Mouse (Mus musculus) heart, embryonic 13.5 days (tissue): ENCODE data around the gene Rgp1. TPM values are rescaled to one million over a fixed set of nuclear protein-coding genes. Genes with fewer than 3 reads are reported as not detected.

Experiments
- ATAC-seq: fragments of 200-750 bp; cut with Nextera tagmentation; 2 replicates; pipeline ENCODE4 v1.8.0; 2017; ENCODE audit warnings: moderate TSS enrichment; ENCODE audit not compliant: insufficient number of reproducible peaks, low FRiP score, low TSS enrichment; ENCODE audit errors: extremely low read depth
- H3K27ac ChIP-seq: fragments of 300-500 bp; sonication (generic); replicated peaks from 2 replicates; pipeline ENCODE4 v1.5.1; 2015; ENCODE audit warnings: moderate library complexity, mild to moderate bottlenecking, inconsistent platforms
- H3K27me3 ChIP-seq: fragments of 300-500 bp; sonication (generic); replicated peaks from 2 replicates; pipeline ENCODE4 v1.6.1; 2015; ENCODE audit warnings: mild to moderate bottlenecking, inconsistent platforms
- H3K36me3 ChIP-seq: fragments of 300-500 bp; sonication (generic); 2 replicates; pipeline ENCODE4 v1.6.1; 2015; ENCODE audit warnings: mild to moderate bottlenecking, inconsistent platforms
- H3K4me1 ChIP-seq: fragments of 300-500 bp; sonication (generic); 2 replicates; pipeline ENCODE4 v1.6.1; 2015; ENCODE audit warnings: inconsistent platforms
- H3K4me2 ChIP-seq: fragments of 300-500 bp; sonication (generic); 2 replicates; pipeline ENCODE4 v1.6.1; 2015; ENCODE audit warnings: inconsistent platforms, mild to moderate bottlenecking, moderate library complexity
- H3K4me3 ChIP-seq: fragments of 300-500 bp; sonication (generic); 2 replicates; pipeline ENCODE4 v1.5.1; 2015; ENCODE audit warnings: moderate library complexity, mild to moderate bottlenecking, inconsistent platforms
- H3K9ac ChIP-seq: fragments of 300-500 bp; sonication (generic); 2 replicates; pipeline ENCODE4 v1.6.1; 2015; ENCODE audit warnings: inconsistent platforms, mild to moderate bottlenecking, moderate library complexity
- H3K9me3 ChIP-seq: fragments of 300-500 bp; sonication (generic); 2 replicates; pipeline ENCODE4 v1.6.1; 2016; ENCODE audit warnings: inconsistent platforms
- WGBS: fragments of 180-500 bp; shearing (Covaris S2); methylation state at CpG from one replicate; pipeline ENCODE4 v1.1.7; 2015; ENCODE audit warnings: mixed read lengths; 5-methylcytosine and 5-hydroxymethylcytosine counted together
- polyA plus RNA-seq: library from polyadenylated mRNA; unstranded; fragments of >200 nt; fragmentation: Nextera tagmentation; extraction: Ambion mirVana; gene quantifications from 2 replicates; pipeline ENCODE4 v1.2.1, GENCODE M21; 2015

Gene Rgp1
- polyA plus RNA-seq, 1 experiment from 2014 or later = 21.4 TPM

GRCm38 (mm10) chr4:43552437-43552836, 26.1 kb upstream of the Rgp1 start:
- H3K4me3 ChIP-seq = no peak overlapping the region
- H3K27me3 ChIP-seq = no peaks in the 10 kb centered on the region
- peaks cover 99% of the 10 kb centered on the region for H3K36me3 ChIP-seq
- no peak overlapping the region for H3K4me2 ChIP-seq
- no peak overlapping the region for H3K9ac ChIP-seq
- H3K27ac ChIP-seq = no peak overlapping the region
- 94% methylated on average over 5 of the region's 5 CpGs for WGBS
- no peak for ATAC-seq
- H3K4me1 ChIP-seq = peaks cover 6% of the 10 kb centered on the region
- H3K9me3 ChIP-seq = peaks cover 9% of the 10 kb centered on the region

GRCm38 (mm10) chr4:43553891-43554290, 24.6 kb upstream of the Rgp1 start:
- Histone ChIP-seq H3K4me1 (peaks cover 21% of the 10 kb centered on the region), H3K9me3 (peaks cover 9% of the 10 kb centered on the region), H3K36me3 (peaks cover 87% of the 10 kb centered on the region), H3K27ac (no peak overlapping the region), H3K4me3 (no peak overlapping the region), H3K9ac (no peak overlapping the region), H3K4me2 (no peak overlapping the region), H3K27me3 (no peaks in the 10 kb centered on the region)
- ATAC-seq = no peak

GRCm38 (mm10) chr4:43555926-43556325, 22.6 kb upstream of the Rgp1 start:
- H3K9me3 ChIP-seq = peaks cover 9% of the 10 kb centered on the region
- no peak overlapping the region for H3K4me3 ChIP-seq
- WGBS = 93% methylated on average over 7 of the region's 7 CpGs
- peaks cover 73% of the 10 kb centered on the region for H3K36me3 ChIP-seq
- peaks cover 41% of the 10 kb centered on the region for H3K4me1 ChIP-seq
- H3K4me2 ChIP-seq = no peak overlapping the region
- no peak overlapping the region for H3K9ac ChIP-seq
- no peak overlapping the region for H3K27ac ChIP-seq
- H3K27me3 ChIP-seq = no peaks in the 10 kb centered on the region
- ATAC-seq = no peak

- WGBS = 4% methylated on average over 5 of the region's 5 CpGs
- Histone ChIP-seq H3K4me2 (peak overlapping the region; percentile 86), H3K36me3 (peaks cover 51% of the 10 kb centered on the region), H3K27me3 (no peaks in the 10 kb centered on the region), H3K4me3 (peak overlapping the region; percentile 85), H3K9ac (peak overlapping the region; percentile 98), H3K4me1 (peaks cover 46% of the 10 kb centered on the region), H3K9me3 (no peaks in the 10 kb centered on the region), H3K27ac (peak overlapping the region; percentile 100)
- ATAC-seq = no peak
These were observed 20.4 kb upstream of the Rgp1 start for GRCm38 (mm10) chr4:43558028-43558630.

GRCm38 (mm10) chr4:43558631-43559356, 19.7 kb upstream of the Rgp1 start:
- peaks cover 53% of the 10 kb centered on the region for H3K4me1 ChIP-seq
- WGBS = 10% methylated on average over 13 of the region's 13 CpGs
- H3K4me2 ChIP-seq = peak overlapping the region; percentile 86
- 0 out of 2 replicates have a peak, but pooled peaks have one; percentile 23 for ATAC-seq
- peak overlapping the region; percentile 98 for H3K9ac ChIP-seq
- no peaks in the 10 kb centered on the region for H3K27me3 ChIP-seq
- no peaks in the 10 kb centered on the region for H3K9me3 ChIP-seq
- peak overlapping the region; percentile 85 for H3K4me3 ChIP-seq
- H3K36me3 ChIP-seq = peaks cover 45% of the 10 kb centered on the region
- H3K27ac ChIP-seq = peak overlapping the region; percentile 100

GRCm38 (mm10) chr4:43559519-43560242, 18.8 kb upstream of the Rgp1 start:
- H3K36me3 ChIP-seq = peaks cover 43% of the 10 kb centered on the region
- no peaks in the 10 kb centered on the region for H3K9me3 ChIP-seq
- peak overlapping the region; percentile 86 for H3K4me2 ChIP-seq
- no peaks in the 10 kb centered on the region for H3K27me3 ChIP-seq
- peaks cover 58% of the 10 kb centered on the region for H3K4me1 ChIP-seq
- no peak for ATAC-seq
- 47% methylated on average over 13 of the region's 13 CpGs for WGBS
- H3K27ac ChIP-seq = peak overlapping the region; percentile 100
- H3K4me3 ChIP-seq = peak overlapping the region; percentile 85
- H3K9ac ChIP-seq = peak overlapping the region; percentile 98

GRCm38 (mm10) chr4:43560243-43560611, 18.3 kb upstream of the Rgp1 start:
- Histone ChIP-seq H3K27me3 (no peaks in the 10 kb centered on the region), H3K4me2 (peak overlapping the region; percentile 86), H3K4me3 (peak overlapping the region; percentile 85), H3K27ac (peak overlapping the region; percentile 100), H3K9ac (peak overlapping the region; percentile 98), H3K4me1 (peaks cover 58% of the 10 kb centered on the region), H3K36me3 (peaks cover 43% of the 10 kb centered on the region), H3K9me3 (no peaks in the 10 kb centered on the region)
- no peak for ATAC-seq
- 4% methylated on average over 6 of the region's 6 CpGs for WGBS

GRCm38 (mm10) chr4:43560976-43561375, 17.5 kb upstream of the Rgp1 start:
- 6% methylated on average over 2 of the region's 2 CpGs for WGBS
- Histone ChIP-seq H3K27me3 (no peaks in the 10 kb centered on the region), H3K4me1 (peaks cover 58% of the 10 kb centered on the region), H3K36me3 (peaks cover 43% of the 10 kb centered on the region), H3K9me3 (no peaks in the 10 kb centered on the region), H3K27ac (peak overlapping the region; percentile 100), H3K4me3 (peak overlapping the region; percentile 85), H3K4me2 (peak overlapping the region; percentile 86), H3K9ac (peak overlapping the region; percentile 98)
- no peak for ATAC-seq

GRCm38 (mm10) chr4:43561436-43561996, 17.0 kb upstream of the Rgp1 start:
- H3K9me3 ChIP-seq = no peaks in the 10 kb centered on the region
- H3K36me3 ChIP-seq = peaks cover 43% of the 10 kb centered on the region
- H3K27ac ChIP-seq = peak overlapping the region; percentile 100
- H3K4me3 ChIP-seq = peak overlapping the region; percentile 85
- ATAC-seq = no peak
- peak overlapping the region; percentile 86 for H3K4me2 ChIP-seq
- H3K4me1 ChIP-seq = peaks cover 58% of the 10 kb centered on the region
- WGBS = 3% methylated on average over 16 of the region's 16 CpGs
- H3K9ac ChIP-seq = peak overlapping the region; percentile 98
- H3K27me3 ChIP-seq = no peaks in the 10 kb centered on the region

GRCm38 (mm10) chr4:43561997-43562768, 16.3 kb upstream of the Rgp1 start, which contains the start of the genes Creb3 and Tln1:
Gene Creb3 (plus strand): TSS chr4:43562332.
Gene Tln1 (minus strand): TSS chr4:43562691.
- H3K27ac ChIP-seq = peak within 1 kb of the TSS; percentile 100
- H3K36me3 ChIP-seq = peaks cover 43% of the 10 kb centered on the region
- H3K9me3 ChIP-seq = no peaks in the 10 kb centered on the region
- peak; percentile 81 for ATAC-seq
- H3K4me1 ChIP-seq = peaks cover 55% of the 10 kb centered on the region
- H3K9ac ChIP-seq = peak within 1 kb of the TSS; percentile 98
- peak within 1 kb of the TSS; percentile 86 for H3K4me2 ChIP-seq
- H3K27me3 ChIP-seq = no peaks in the 10 kb centered on the region
- H3K4me3 ChIP-seq = peak within 1 kb of the TSS; percentile 85
- under 1% methylated on average over 61 of the region's 62 CpGs for WGBS
